22 mouse cellular contexts compared by ENCODE assay signal in genomic region chr4:119789495-119790148, GRCm38 (mm10). TPM values are rescaled to one million over a fixed set of nuclear protein-coding genes. Genes with fewer than 3 reads are reported as not detected.
DNase-seq lines count a peak whose midpoint lies in the region; TF ChIP-seq lines count a peak whose summit lies in the region.
"Had no signal": no experiment of that assay in that cellular context is flagged by ENCODE, and none has a peak within 500 bp of the region (broad histone marks: within the 10 kb centered on the region; RNA-seq: fewer than 3 reads in every experiment).

No protein-coding gene starts in this region.

- no peak overlapping the region for H3K27ac ChIP-seq in heart, adult 2 months
- H3K27ac ChIP-seq: embryonic facial prominence, embryonic 10.5 days; embryonic facial prominence, embryonic 12.5 days; forebrain, embryonic 13.5 days; forebrain, embryonic 15.5 days had no signal

- WGBS in heart, adult 2 months, result 86% methylated on average over 9 of the region's 9 CpGs

- TF ChIP-seq EP300 in heart, adult 2 months (IDR thresholded peaks at IDR 0.05; ENCODE audit: insufficient read depth, low read depth, low read length), result no peak

- H3K27me3 ChIP-seq in heart, adult 2 months (ENCODE audit: control insufficient read depth, insufficient read depth, low read length), result no peaks in the 10 kb centered on the region
- H3K27me3 ChIP-seq: CH12.LX; embryonic facial prominence, embryonic 12.5 days; forebrain, embryonic 13.5 days; forebrain, embryonic 15.5 days had no signal

- no peak for TF ChIP-seq CTCF in heart, adult 2 months (IDR thresholded peaks at IDR 0.05)

- intact Hi-C loops in heart, adult 2 months (cut with DNase I), result no loop called here

- peaks cover 3% of the 10 kb centered on the region; the same call in 1 of the 2 replicates for H3K4me1 ChIP-seq in heart, adult 2 months (ENCODE audit: control insufficient read depth, insufficient read depth, low read length)
- H3K4me1 ChIP-seq: embryonic facial prominence, embryonic 10.5 days; embryonic facial prominence, embryonic 12.5 days; forebrain, embryonic 13.5 days; forebrain, embryonic 15.5 days had no signal

- no peak overlapping the region for H3K9ac ChIP-seq in heart, adult 2 months (ENCODE audit: low read depth, low read length)
- H3K9ac ChIP-seq: embryonic facial prominence, embryonic 12.5 days; forebrain, embryonic 13.5 days; forebrain, embryonic 15.5 days; forebrain, postnatal 0 days had no signal

- TF ChIP-seq POLR2A in heart, adult 2 months (IDR thresholded peaks at IDR 0.05; ENCODE audit: insufficient read depth, low read depth, low read length), result no peak

- DNase-seq in heart, adult 11 months, result peak; percentile 76
- DNase-seq in heart, adult 2 months, result no peak
- peak; percentile 89 for DNase-seq in Muller cell, postnatal 12 days (ENCODE audit: inconsistent ontology term)
- DNase-seq in brain, adult 2 months (ENCODE audit: low read depth, low spot score), result peak; percentile 58
- DNase-seq in thymus, adult 18-20 months, result no peak
- no peak for DNase-seq in right cerebral cortex, postnatal 25 days
- DNase-seq: adrenal gland, adult 8-10 months; adrenal gland, postnatal 14 days; adrenal gland, postnatal 36 days; B cell, adult 2 months; cerebellum, adult 11 months; cerebellum, adult 18-20 months; cerebellum, adult 8-10 months; cerebellum, adult 9-11 months; cerebellum, postnatal 14 days; forebrain, postnatal 0 days had no signal

- no peak overlapping the region for H3K4me3 ChIP-seq in heart, adult 2 months
- H3K4me3 ChIP-seq: embryonic facial prominence, embryonic 10.5 days; embryonic facial prominence, embryonic 12.5 days; forebrain, embryonic 13.5 days; forebrain, embryonic 15.5 days had no signal

- no peaks in the 10 kb centered on the region for H3K79me2 ChIP-seq in heart, adult 2 months (replicated peaks; ENCODE audit: control insufficient read depth, insufficient read depth, low read length)

- H3K36me3 ChIP-seq in heart, adult 2 months (ENCODE audit: control insufficient read depth, insufficient read depth, low read length), result no peaks in the 10 kb centered on the region
- H3K36me3 ChIP-seq: embryonic facial prominence, embryonic 10.5 days; embryonic facial prominence, embryonic 12.5 days; forebrain, embryonic 15.5 days; G1E had no signal

RNA-seq across cellular contexts. Expression of gene Hivep3, which starts 56.0 kb away (rescaled TPM):
- total RNA-seq in heart, adult 2 months (2021), result 1 to 10 TPM; 5.1 to 8.2 TPM
- 6.0 and 9.3 TPM in 2 replicates for polyA plus RNA-seq in heart, adult 2 months (2012; rRNA removed)
- polyA plus RNA-seq: G1E had no signal

Comparison
In these comparisons a context has a peak if more than half of its experiments do, and no peak if none do; other contexts are left out.
1. DNase-seq: peak in heart, adult 11 months (single experiment), Muller cell, postnatal 12 days (single experiment) and brain, adult 2 months (single experiment); none in heart, adult 2 months (0 of 2), thymus, adult 18-20 months (0 of 2) and right cerebral cortex, postnatal 25 days (single experiment).